Mouse (Mus musculus) forelimb bud, embryonic 11.5 days (tissue): ENCODE data around the gene Adgrf5.
A peak's percentile ranks its signal among the peaks of the same experiment; 100 is the strongest.
"Not testable (repeated sequence)": the region's sequence is repeated elsewhere in the genome, so short reads cannot be mapped to it uniquely, and the experiment has no call there.

Experiments
- DNase-seq: peaks from one replicate; pipeline ENCODE4 v3.0.0-alpha.2; 2012; ENCODE audit warnings: low read depth, low spot score

Gene Adgrf5

GRCm38 (mm10) chr17:43459737-43460230 is 99.5 kb downstream of the Adgrf5 start:
- no peak for DNase-seq

DNA sequence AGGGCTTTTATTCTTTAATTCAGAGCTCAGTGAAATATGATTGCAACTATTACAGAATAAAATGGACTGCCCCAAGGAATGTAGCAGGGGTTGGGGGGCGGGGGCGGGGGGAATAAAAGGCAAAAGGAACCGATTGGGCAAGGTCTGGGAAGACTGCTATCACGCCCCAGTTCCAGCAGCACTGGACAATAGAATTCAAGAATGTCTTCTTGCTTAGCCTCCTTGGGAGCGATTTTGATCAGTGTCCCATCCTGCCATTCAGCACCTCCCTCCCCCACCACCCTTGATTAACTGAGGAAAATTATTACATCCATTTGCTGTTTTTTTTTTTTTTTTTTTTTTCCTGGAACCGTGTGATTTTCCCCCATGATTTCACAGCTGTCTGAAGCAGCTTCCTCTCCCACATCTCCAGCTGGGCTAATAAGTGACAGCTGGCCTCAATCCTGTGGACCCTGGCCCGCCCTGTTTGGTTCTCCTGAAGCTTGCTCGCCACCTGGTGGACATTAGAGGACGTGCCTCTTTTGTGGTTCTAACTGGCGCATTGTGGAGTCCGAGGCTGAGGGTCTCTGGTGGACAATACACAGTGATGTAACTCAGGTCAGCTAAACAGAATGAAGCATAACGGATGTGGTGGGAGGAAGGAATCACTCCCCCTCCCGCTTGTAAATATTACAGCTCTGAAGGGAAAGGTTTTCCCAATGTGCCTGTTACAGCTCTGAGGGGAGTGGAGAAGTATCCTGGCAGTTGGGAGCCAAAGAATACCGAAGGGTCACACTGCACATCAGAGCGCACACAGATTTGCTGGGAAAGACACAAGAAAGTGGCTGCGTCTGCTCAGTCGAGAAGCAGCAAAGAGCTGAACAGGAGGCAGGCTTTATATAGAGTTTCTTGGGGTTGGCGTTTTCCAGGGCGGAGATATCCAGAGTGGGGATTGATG is 100.3 kb downstream of the Adgrf5 start:
- DNase-seq: peak; percentile 84

DNA sequence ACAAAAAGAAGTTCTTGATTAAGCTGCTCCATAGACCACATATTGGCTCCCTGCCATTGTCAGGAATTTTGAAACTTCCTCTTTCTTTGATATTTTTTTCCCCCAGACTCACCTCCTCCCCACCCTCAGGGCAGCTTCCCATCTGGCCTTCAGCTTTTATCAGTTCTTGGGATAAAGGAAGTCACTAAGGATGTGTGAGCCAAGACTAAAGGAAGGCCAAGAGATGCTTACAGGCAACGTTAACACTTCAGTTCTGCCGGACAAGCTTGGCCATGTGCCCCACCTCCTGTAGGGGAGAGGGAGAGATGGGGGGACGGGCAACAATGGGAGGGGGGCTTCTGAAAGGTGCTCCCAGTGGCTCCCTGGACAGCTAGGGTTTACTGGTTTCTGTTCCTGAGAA is 109.8 kb downstream of the Adgrf5 start:
- DNase-seq: no peak

- DNase-seq: no peak
Observed at GRCm38 (mm10) chr17:43472558-43472957, 112.3 kb downstream of the Adgrf5 start.

- no peak for DNase-seq
Observed at GRCm38 (mm10) chr17:43474775-43475174, 114.5 kb downstream of the Adgrf5 start.

GRCm38 (mm10) chr17:43477621-43478020 is 117.4 kb downstream of the Adgrf5 start:
- DNase-seq: no peak

- DNase-seq: no peak
Observed at GRCm38 (mm10) chr17:43485982-43486381, 125.7 kb downstream of the Adgrf5 start.

DNA sequence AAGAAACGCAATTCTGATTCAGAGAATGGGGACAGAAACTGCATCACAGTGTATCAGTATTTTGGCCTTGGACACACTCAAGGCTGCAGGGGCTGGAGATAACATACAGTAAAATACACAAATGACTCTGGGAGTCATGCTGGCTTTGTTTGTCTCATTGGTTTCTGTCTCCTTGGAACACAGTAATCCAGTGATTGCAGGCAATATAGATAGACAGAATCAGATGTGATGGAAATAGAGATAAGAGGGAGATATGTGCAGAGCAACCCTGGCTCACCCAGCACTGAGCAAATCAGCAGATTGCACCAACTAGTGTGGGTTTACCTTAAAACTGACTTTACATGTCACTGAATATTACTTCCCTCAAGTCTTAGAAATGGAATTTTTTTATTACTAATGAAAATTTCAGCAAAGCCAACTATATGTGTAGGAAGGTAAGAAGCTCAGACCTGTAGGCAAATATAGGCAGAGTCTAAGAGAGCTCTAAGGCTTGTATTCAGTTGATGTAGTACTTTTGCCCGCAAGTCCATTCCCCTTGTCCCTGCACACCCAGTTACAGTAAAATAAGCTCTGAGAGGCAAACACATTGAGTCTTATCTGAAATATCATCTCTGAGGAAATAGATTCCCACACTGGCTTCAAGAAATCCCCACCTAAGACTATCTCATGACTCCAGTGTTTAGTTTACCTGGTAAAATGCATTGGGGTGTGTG is 128.3 kb downstream of the Adgrf5 start:
- no peak for DNase-seq

- DNase-seq: not testable (repeated sequence)
Observed at GRCm38 (mm10) chr17:43490371-43490770, 130.1 kb downstream of the Adgrf5 start.

- no peak for DNase-seq
Observed at GRCm38 (mm10) chr17:43495502-43495901, 135.3 kb downstream of the Adgrf5 start.

DNA sequence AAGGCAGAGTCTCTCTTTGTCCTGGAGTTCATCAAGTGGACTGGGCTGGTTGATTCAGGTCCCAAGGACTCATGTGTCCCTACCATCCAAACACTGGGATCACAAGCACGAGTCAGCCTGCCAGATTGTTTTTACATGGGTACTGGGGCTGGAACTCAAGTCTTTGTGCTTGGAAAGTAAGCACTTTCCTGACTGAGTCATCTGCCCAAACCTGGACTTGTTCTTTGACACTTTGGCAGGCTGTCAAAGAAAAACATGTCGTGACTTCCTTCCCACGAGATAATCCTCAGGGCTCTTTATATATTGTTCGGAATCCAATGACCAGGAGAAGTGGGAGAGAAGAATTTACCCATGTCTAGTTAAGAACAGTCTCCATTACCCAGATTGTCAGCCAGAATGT is 137.3 kb downstream of the Adgrf5 start:
- DNase-seq: no peak

DNA sequence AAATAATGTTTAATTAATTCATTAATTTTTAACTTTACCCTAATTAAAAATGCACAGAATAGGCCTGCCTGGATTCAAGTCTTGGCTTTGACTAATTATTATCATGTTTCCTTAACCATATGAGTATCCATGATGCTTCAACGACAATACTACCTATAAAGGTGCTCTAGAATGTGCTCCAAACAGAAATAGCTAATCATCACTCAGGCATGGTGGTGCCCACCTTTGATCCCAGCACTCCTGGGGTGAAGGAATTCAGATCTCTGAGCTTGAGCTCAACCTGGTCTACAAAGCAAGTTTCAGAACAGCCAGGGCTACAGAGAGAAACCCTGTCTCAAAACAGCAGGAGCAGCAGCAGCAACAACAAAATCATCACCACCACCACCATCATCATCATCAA is 140.3 kb downstream of the Adgrf5 start:
- DNase-seq: no peak

GRCm38 (mm10) chr17:43501223-43501622 is 141.0 kb downstream of the Adgrf5 start:
- DNase-seq: no peak

DNA sequence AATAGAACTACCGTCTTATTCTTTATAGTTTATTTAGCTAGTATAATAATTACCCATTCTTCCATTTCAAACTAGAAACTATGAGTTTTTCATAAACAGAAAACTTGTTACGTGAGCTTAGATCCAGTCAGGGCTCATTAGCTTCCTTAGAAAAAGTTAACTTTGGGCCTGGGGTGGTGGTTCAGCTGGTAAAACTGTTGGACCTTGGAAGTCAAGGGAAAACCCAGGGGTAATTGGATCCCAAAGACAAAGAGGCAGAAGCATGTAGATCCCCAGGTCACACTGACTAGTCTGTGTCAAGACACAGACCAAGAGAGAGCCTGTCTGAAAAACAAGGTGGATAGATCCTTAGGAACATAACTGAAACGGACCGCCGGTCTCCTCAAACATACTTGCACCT is 141.4 kb downstream of the Adgrf5 start:
- no peak for DNase-seq

GRCm38 (mm10) chr17:43502592-43502991 is 142.3 kb downstream of the Adgrf5 start, which contains the start of gene Mep1a:
Gene Mep1a (minus strand): TSS chr17:43502812.
- no peak for DNase-seq

DNA sequence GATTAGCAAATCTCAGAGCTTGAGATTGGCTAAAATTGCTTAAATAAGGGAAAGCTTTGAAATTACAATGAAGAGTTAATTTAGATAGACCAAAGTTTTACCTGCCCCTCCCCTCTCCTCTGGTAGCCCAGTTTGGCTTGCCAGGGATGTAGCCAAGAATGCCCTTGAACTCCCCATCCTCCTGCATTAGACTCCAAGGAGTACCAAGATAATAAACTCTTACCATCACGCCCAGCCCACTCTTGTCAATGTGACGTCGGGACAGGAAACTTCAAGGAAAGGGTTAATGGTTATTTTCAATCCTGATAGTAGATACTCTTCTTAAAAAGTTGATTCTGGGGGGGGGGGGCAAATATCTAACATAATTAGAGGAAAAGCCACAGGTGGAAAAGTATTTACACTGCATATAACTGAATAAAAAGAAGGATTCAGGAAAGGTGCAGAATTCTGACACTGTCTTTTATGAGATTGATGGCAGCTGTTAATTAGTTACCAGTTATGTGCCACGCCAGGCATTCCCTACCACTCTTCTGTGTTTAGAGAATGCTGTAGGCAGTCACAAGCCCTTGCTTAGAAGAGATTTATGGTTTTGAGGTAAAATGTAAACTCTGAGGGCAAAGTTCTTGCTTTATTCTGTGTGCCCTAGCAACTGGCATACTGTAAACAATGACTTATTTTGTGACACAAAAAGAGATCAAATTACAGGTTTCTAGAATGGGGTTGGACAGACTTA is 143.8 kb downstream of the Adgrf5 start:
- no peak for DNase-seq

DNA sequence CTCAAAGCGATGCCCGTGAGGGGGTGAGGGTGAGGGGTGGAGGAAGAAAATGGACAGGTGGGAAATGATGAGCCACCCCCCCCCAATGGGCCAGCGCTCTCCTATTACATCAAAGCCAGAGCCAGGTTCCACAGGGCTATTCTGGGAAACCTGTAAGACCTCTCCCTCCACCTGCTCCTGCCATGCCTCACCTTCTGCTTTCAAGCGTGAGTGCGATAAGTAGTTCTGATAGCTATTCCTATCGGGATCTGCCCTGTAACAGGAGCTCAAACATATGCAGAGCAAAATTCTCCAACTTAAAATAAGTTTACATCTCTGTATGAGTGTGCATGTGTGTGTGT is 144.3 kb downstream of the Adgrf5 start:
- no peak for DNase-seq
